7 mouse cellular contexts compared by ENCODE assay signal in the genomic region with DNA sequence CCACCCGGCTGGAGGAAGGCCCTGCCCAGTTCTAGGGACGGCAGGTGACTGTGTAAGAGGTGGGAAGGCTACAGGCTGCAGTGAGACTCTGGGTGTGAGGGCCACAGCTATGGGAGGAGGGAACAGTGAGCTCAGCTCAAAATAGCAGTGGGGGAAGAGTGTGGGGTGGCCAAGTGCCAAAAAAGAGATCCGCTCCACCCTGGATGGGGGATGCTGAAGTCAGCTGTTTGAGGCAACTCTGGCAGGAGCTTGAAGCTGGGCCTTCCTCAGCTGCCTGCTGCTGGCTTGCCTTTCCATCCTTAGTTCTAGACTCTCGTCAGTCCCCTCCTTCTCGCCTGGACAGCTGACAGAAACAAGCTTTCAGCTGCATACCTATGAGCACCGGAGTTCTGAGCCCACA. TPM values are rescaled to one million over a fixed set of nuclear protein-coding genes. Genes with fewer than 3 reads are reported as not detected.
A peak's percentile ranks its signal among the peaks of the same experiment; 100 is the strongest.
DNase-seq lines count a peak whose midpoint lies in the region; ATAC-seq and TF ChIP-seq lines count a peak whose summit lies in the region.

No protein-coding gene starts in this region.

- no peak overlapping the region for H3K9ac ChIP-seq in intestine, postnatal 0 days (ENCODE audit: low read depth, low read length)

- WGBS in intestine, postnatal 0 days, result 65% methylated on average over 6 of the region's 6 CpGs

- 0 out of 2 replicates have a peak, but pooled peaks cover 4% of the 10 kb centered on the region for H3K36me3 ChIP-seq in intestine, postnatal 0 days (ENCODE audit: control insufficient read depth, insufficient read depth)

- DNase-seq in adipocyte (ENCODE audit: low spot score), result peak; percentile 72
- DNase-seq in cerebellum, adult 9-10 months, result peak; percentile 34
- DNase-seq in gastrocnemius, postnatal 4 days (ENCODE audit: low spot score in 2 of 2), result peak; percentile 68 to 81
- DNase-seq in left cerebral cortex, adult 9 months (ENCODE audit: low spot score in 2 of 2), result peak; percentile 79 to 84
- no peak for DNase-seq in thymus, postnatal 36 days

- H3K4me1 ChIP-seq in intestine, postnatal 0 days (replicated peaks; ENCODE audit: control insufficient read depth, insufficient read depth, low read length), result peaks cover 10% of the 10 kb centered on the region; the same call in 1 of the 2 replicates

- no peak overlapping the region for H3K4me3 ChIP-seq in intestine, postnatal 0 days (ENCODE audit: low read depth, low read length)

- no peaks in the 10 kb centered on the region for H3K9me3 ChIP-seq in intestine, postnatal 0 days (ENCODE audit: control insufficient read depth)

- H3K4me2 ChIP-seq in intestine, postnatal 0 days (replicated peaks; ENCODE audit: low read depth), result no peak overlapping the region

- H3K27me3 ChIP-seq in intestine, postnatal 0 days (replicated peaks; ENCODE audit: control insufficient read depth, insufficient read depth, low read length), result no peaks in the 10 kb centered on the region

- TF ChIP-seq CTCF in intestine, postnatal 0 days (IDR thresholded peaks at IDR 0.05; ENCODE audit: low read depth), result no peak

- no peak overlapping the region for H3K27ac ChIP-seq in intestine, postnatal 0 days (ENCODE audit: low read depth, low read length)

- ATAC-seq in intestine, postnatal 0 days, result 0 out of 2 replicates have a peak, but pooled peaks have one; percentile 18
- ATAC-seq in megakaryocyte-erythroid progenitor cell, adult 5-6 weeks (replicated peaks; ENCODE audit: low FRiP score, low TSS enrichment, poor library complexity, severe bottlenecking), result 0 out of 2 replicates have a peak, but pooled peaks have one; percentile 4

RNA-seq across cellular contexts. Expression of a gene that starts 32.2 kb away (rescaled TPM):
- 10 to 100 TPM; 90.0 to 97.4 TPM for total RNA-seq in gastrocnemius, postnatal 4 days (2021)
- 10.3 and 12.1 TPM in 2 replicates for polyA plus RNA-seq in intestine, postnatal 0 days (2015; fragmentation: Nextera tagmentation; extraction: Ambion mirVana)
- 1.3 and 1.4 TPM in 2 replicates for total RNA-seq in megakaryocyte-erythroid progenitor cell, adult 5-6 weeks (2014; fragmentation: Nextera tagmentation)
- 0.91 and 1.4 TPM in 2 replicates for total RNA-seq in megakaryocyte-erythroid progenitor cell, adult 5-6 weeks (2017)

RNA-seq across cellular contexts. Expression of a gene that starts 42.6 kb away (rescaled TPM):
- total RNA-seq in gastrocnemius, postnatal 4 days (2021), result 10 to 100 TPM; 27.0 to 31.5 TPM
- 73.8 and 80.0 TPM in 2 replicates for polyA plus RNA-seq in intestine, postnatal 0 days (2015; fragmentation: Nextera tagmentation; extraction: Ambion mirVana)
- 142 and 159 TPM in 2 replicates for total RNA-seq in megakaryocyte-erythroid progenitor cell, adult 5-6 weeks (2014; fragmentation: Nextera tagmentation)
- total RNA-seq in megakaryocyte-erythroid progenitor cell, adult 5-6 weeks (2017), result 42.9 and 55.8 TPM in 2 replicates

Comparison
In these comparisons a context has a peak if more than half of its experiments do, and no peak if none do; other contexts are left out.
1. DNase-seq: peak in adipocyte (single experiment), cerebellum, adult 9-10 months (single experiment), gastrocnemius, postnatal 4 days (2 of 2) and left cerebral cortex, adult 9 months (2 of 2); none in thymus, postnatal 36 days (0 of 2).
2. RNA of a gene that starts 32.2 kb away (total RNA-seq): 90.0 to 97.4 TPM in gastrocnemius, postnatal 4 days; 0.91 to 1.4 TPM in megakaryocyte-erythroid progenitor cell, adult 5-6 weeks; every median in the first group is over 10 times any median in the second.